In genomic region chrX:166805957-166806356, GRCm38 (mm10) we compare ENCODE assay signal across 20 mouse cellular contexts.
DNase-seq lines count a peak whose midpoint lies in the region; ATAC-seq and TF ChIP-seq lines count a peak whose summit lies in the region.
"Had no signal": no experiment of that assay in that cellular context is flagged by ENCODE, and none has a peak within 500 bp of the region (broad histone marks: within the 10 kb centered on the region; RNA-seq: fewer than 3 reads in every experiment).

No protein-coding gene starts in this region.

- dilution Hi-C loops in CH12.LX (cut with MboI; ENCODE audit: extremely low pct_ligation_motif_present, extremely low pct_unique_long_range_greater_than_20kb, low sequenced_read_pairs): no loop called here

- no peak for DNase-seq in heart, adult 11 months
- peak; percentile 59 for DNase-seq in CH12.LX (ENCODE audit: extremely low read depth)
- DNase-seq in midbrain, embryonic 14.5 days: peak; percentile 30
- DNase-seq in cerebellum, postnatal 10 days: no peak
- DNase-seq in kidney, postnatal 14 days: no peak
- DNase-seq: adrenal gland, postnatal 14 days; cerebellum, adult 9-11 months; gastrocnemius, postnatal 10 days; lung, embryonic 14.5 days; lung, postnatal 4 days; right cerebral cortex, postnatal 14 days; thymus, postnatal 14 days had no signal

- H3K79me2 ChIP-seq in CH12.LX (replicated peaks; ENCODE audit: control insufficient read depth, extremely low read depth, insufficient read depth, poor library complexity, severe bottlenecking): no peaks in the 10 kb centered on the region

- 0 out of 2 replicates have a peak overlapping the region, but pooled peaks have one; percentile 50 for H3K27ac ChIP-seq in heart, embryonic 13.5 days (replicated peaks)
- H3K27ac ChIP-seq in CH12.LX (ENCODE audit: insufficient read depth, low read depth): peak overlapping the region; percentile 81
- H3K27ac ChIP-seq in forebrain, embryonic 15.5 days (replicated peaks): peak overlapping the region; percentile 79; the same call in 1 of the 2 replicates
- H3K27ac ChIP-seq in midbrain, embryonic 14.5 days (replicated peaks; ENCODE audit: low read depth, low read length): peak overlapping the region; percentile 55
- H3K27ac ChIP-seq: intestine, embryonic 15.5 days; kidney, postnatal 0 days; left cerebral cortex, adult 2 months; limb, embryonic 10.5 days; liver, embryonic 12.5 days; neural tube, embryonic 13.5 days had no signal

- no peaks in the 10 kb centered on the region for H3K9me3 ChIP-seq in heart, embryonic 13.5 days
- H3K9me3 ChIP-seq in CH12.LX (replicated peaks; ENCODE audit: low read length): no peaks in the 10 kb centered on the region
- H3K9me3 ChIP-seq in forebrain, embryonic 15.5 days: no peaks in the 10 kb centered on the region
- H3K9me3 ChIP-seq in midbrain, embryonic 14.5 days (ENCODE audit: control insufficient read depth, low read length): no peaks in the 10 kb centered on the region
- H3K9me3 ChIP-seq: intestine, embryonic 15.5 days; limb, embryonic 10.5 days; liver, embryonic 12.5 days; neural tube, embryonic 13.5 days had no signal

- TF ChIP-seq RAD21 in CH12.LX (IDR thresholded peaks at IDR 0.05; ENCODE audit: low read depth, low read length): no peak

- TF ChIP-seq CTCF in CH12.LX (conservative IDR thresholded peaks at IDR 0.05 in 1 of 2, IDR thresholded peaks at IDR 0.05 in 1 of 2; ENCODE audit: low read depth in 2 of 2, low read length in 2 of 2): no peak

- peak; percentile 88 for TF ChIP-seq EP300 in CH12.LX (IDR thresholded peaks at IDR 0.05; ENCODE audit: low read length)

- 0 out of 2 replicates have a peak, but pooled peaks cover 12% of the 10 kb centered on the region for H3K4me1 ChIP-seq in heart, embryonic 13.5 days
- peaks cover 5 to 24% of the 10 kb centered on the region in 2 experiments; a peak in 2 of 4 replicates for H3K4me1 ChIP-seq in CH12.LX (ENCODE audit: control insufficient read depth in 1 of 2, insufficient read depth in 2 of 2)
- peaks cover 4% of the 10 kb centered on the region for H3K4me1 ChIP-seq in forebrain, embryonic 15.5 days
- peaks cover 4% of the 10 kb centered on the region; the same call in 1 of the 2 replicates for H3K4me1 ChIP-seq in midbrain, embryonic 14.5 days (ENCODE audit: control insufficient read depth, insufficient read depth, low read length)
- H3K4me1 ChIP-seq: intestine, embryonic 15.5 days; limb, embryonic 10.5 days; liver, embryonic 12.5 days; neural tube, embryonic 13.5 days had no signal

- 65% methylated on average over 1 of the region's 1 CpGs for WGBS in heart, embryonic 13.5 days
- WGBS in forebrain, embryonic 15.5 days: 38% methylated on average over 1 of the region's 1 CpGs
- WGBS in midbrain, embryonic 14.5 days: 39% methylated on average over 1 of the region's 1 CpGs

- no peak overlapping the region for H3K4me2 ChIP-seq in heart, embryonic 13.5 days
- H3K4me2 ChIP-seq in CH12.LX (ENCODE audit: insufficient read depth, low read depth, poor library complexity, severe bottlenecking): no peak overlapping the region
- H3K4me2 ChIP-seq in forebrain, embryonic 15.5 days (replicated peaks): no peak overlapping the region
- no peak overlapping the region for H3K4me2 ChIP-seq in midbrain, embryonic 14.5 days (ENCODE audit: low read length)
- H3K4me2 ChIP-seq: intestine, embryonic 15.5 days; liver, embryonic 12.5 days; lung, embryonic 14.5 days; neural tube, embryonic 13.5 days had no signal

- no peak overlapping the region for H3K9ac ChIP-seq in heart, embryonic 13.5 days
- H3K9ac ChIP-seq in CH12.LX (ENCODE audit: insufficient read depth, low read depth): no peak overlapping the region
- no peak overlapping the region for H3K9ac ChIP-seq in forebrain, embryonic 15.5 days (replicated peaks)
- no peak overlapping the region for H3K9ac ChIP-seq in midbrain, embryonic 14.5 days (replicated peaks; ENCODE audit: low read length)
- H3K9ac ChIP-seq: intestine, embryonic 15.5 days; liver, embryonic 12.5 days; lung, embryonic 14.5 days; neural tube, embryonic 13.5 days had no signal

- TF ChIP-seq POLR2A in CH12.LX (IDR thresholded peaks at IDR 0.05; ENCODE audit: low read depth, low read length): no peak

- H3K36me3 ChIP-seq in heart, embryonic 13.5 days: no peaks in the 10 kb centered on the region
- no peaks in the 10 kb centered on the region for H3K36me3 ChIP-seq in CH12.LX (replicated peaks in 1 of 2; ENCODE audit: control insufficient read depth in 1 of 2, insufficient read depth in 1 of 2, low read length in 1 of 2)
- H3K36me3 ChIP-seq in forebrain, embryonic 15.5 days: no peaks in the 10 kb centered on the region
- H3K36me3 ChIP-seq in midbrain, embryonic 14.5 days (ENCODE audit: control insufficient read depth, insufficient read depth, low read length): no peaks in the 10 kb centered on the region
- H3K36me3 ChIP-seq: intestine, embryonic 15.5 days; limb, embryonic 10.5 days; liver, embryonic 12.5 days; neural tube, embryonic 13.5 days had no signal

- no peak for ATAC-seq in heart, embryonic 13.5 days (ENCODE audit: extremely low read depth, insufficient number of reproducible peaks, low FRiP score, low TSS enrichment)
- ATAC-seq in forebrain, embryonic 15.5 days (replicated peaks): 0 out of 2 replicates have a peak, but pooled peaks have one; percentile 18
- ATAC-seq in midbrain, embryonic 14.5 days (ENCODE audit: low FRiP score, low TSS enrichment): peak; percentile 18; the same call in 1 of the 2 replicates
- ATAC-seq: intestine, embryonic 15.5 days; liver, embryonic 12.5 days had no signal

- peaks cover 12% of the 10 kb centered on the region; the same call in 1 of the 2 replicates for H3K27me3 ChIP-seq in heart, embryonic 13.5 days (replicated peaks)
- H3K27me3 ChIP-seq in CH12.LX (replicated peaks): no peaks in the 10 kb centered on the region
- no peaks in the 10 kb centered on the region for H3K27me3 ChIP-seq in forebrain, embryonic 15.5 days
- peaks cover 5% of the 10 kb centered on the region; the same call in 1 of the 2 replicates for H3K27me3 ChIP-seq in midbrain, embryonic 14.5 days (ENCODE audit: control insufficient read depth, insufficient read depth, low read length)

- no peak overlapping the region for H3K4me3 ChIP-seq in heart, embryonic 13.5 days
- H3K4me3 ChIP-seq in CH12.LX (replicated peaks in 1 of 3; ENCODE audit: low read depth in 2 of 3, low read length in 2 of 3, poor library complexity in 1 of 3): no peak overlapping the region
- H3K4me3 ChIP-seq in forebrain, embryonic 15.5 days: no peak overlapping the region
- H3K4me3 ChIP-seq in midbrain, embryonic 14.5 days (replicated peaks; ENCODE audit: low read depth, low read length): no peak overlapping the region
- H3K4me3 ChIP-seq: intestine, embryonic 15.5 days; left cerebral cortex, adult 2 months; limb, embryonic 10.5 days; liver, embryonic 12.5 days; neural tube, embryonic 13.5 days had no signal

- in situ Hi-C loops in CH12.LX (cut with MboI; ENCODE audit: low pct_ligation_motif_present, low pct_unique_long_range_greater_than_20kb, low sequenced_read_pairs): loop anchor here (25.0 kb wide), 2 partner anchors 306 to 431 kb away; no protein-coding TSS in a partner anchor

TF ChIP-seq in CH12.LX, 34 proteins besides CTCF, POLR2A, EP300 and RAD21:
- TF ChIP-seq JUN (IDR thresholded peaks at IDR 0.05; ENCODE audit: insufficient read depth, low read depth, low read length): peak; percentile 80
- peak; percentile 93 for TF ChIP-seq JUND (conservative IDR thresholded peaks at IDR 0.05; ENCODE audit: low read depth, low read length)
- TF ChIP-seq IRF4 (IDR thresholded peaks at IDR 0.05; ENCODE audit: low read depth, low read length): peak; percentile 94
- peak; percentile 69 for TF ChIP-seq ETS1 (conservative IDR thresholded peaks at IDR 0.05; ENCODE audit: low read depth, low read length)
- TF ChIP-seq MYC (IDR thresholded peaks at IDR 0.05; ENCODE audit: low read depth, low read length): peak; percentile 71; the same call in 1 of the 2 replicates
- peak; percentile 55; the same call in 1 of the 2 replicates for TF ChIP-seq BHLHE40 (IDR thresholded peaks at IDR 0.05; ENCODE audit: low read depth, low read length)
- no peak; the same call in 1 of the 2 replicates for TF ChIP-seq TBP (conservative IDR thresholded peaks at IDR 0.05; ENCODE audit: low read depth, low read length)
- no peak for TF ChIP-seq TCF12 (IDR thresholded peaks at IDR 0.05; ENCODE audit: low read depth, low read length)
TF ChIP-seq in CH12.LX: peak in this region for 6.

Comparison
In these comparisons a context has a peak if more than half of its experiments do, and no peak if none do; other contexts are left out.
1. DNase-seq: peak in CH12.LX (single experiment) and midbrain, embryonic 14.5 days (single experiment); none in heart, adult 11 months (single experiment), cerebellum, postnatal 10 days (0 of 2) and kidney, postnatal 14 days (single experiment).
2. Peak in every context shown above with its lines, with median percentiles within 50 percentile points of each other: H3K27ac ChIP-seq.